Mouse (Mus musculus) cerebellum, postnatal 10 days (tissue): ENCODE measurements at regions not wholly inside any gene's neighbourhood (a gene's known extent, or its start where the extent isn't known, plus 50 kb on each side); places are given as distances from the start of the nearest gene placed in this dataset.
A peak's percentile ranks its signal among the peaks of the same experiment; 100 is the strongest.

Experiments
- DNase-seq, 2 experiments: peaks; one replicate each; pipeline ENCODE4 v3.0.0; 2021; ENCODE audit warnings: mixed read lengths in 2 of 2

DNA sequence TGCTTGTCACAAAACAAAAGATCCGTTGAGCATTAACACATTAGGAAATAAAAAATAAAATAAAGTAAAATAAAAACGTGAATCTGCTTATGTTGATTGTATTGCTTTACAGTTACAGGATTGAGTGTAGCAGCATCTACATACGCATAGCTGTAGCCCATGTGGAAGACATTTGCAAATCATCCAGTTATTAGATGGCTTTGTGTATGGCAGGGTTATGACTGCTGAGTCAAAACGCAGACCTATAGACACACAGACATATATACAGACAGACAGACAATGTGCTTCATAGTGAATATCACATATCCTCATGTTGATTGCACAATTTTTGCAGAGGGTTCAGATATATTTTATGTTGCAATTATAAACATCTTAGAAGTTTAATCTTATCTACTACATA lies 64.5 kb downstream of the Gm11146 start:
- DNase-seq: no peak

DNA sequence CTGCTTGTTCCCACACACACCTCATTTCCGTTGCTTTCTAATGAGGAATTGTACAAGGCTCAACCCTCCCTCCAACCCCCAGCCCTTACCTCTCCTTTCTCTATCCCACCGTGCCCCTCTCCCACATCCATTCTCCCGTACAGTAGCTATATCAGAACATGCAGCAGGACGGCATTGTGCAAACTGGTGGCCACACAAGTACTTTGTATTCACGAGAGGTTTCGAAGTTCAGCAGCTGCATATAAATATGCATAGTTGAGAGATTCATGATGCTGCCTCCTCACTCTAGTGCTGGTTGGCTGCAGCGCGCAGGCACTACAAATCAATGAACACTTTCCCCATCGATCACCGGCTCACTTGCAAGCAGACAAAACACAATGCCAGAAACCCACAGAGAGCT lies 65.1 kb downstream of the Gm11146 start:
- DNase-seq: peak; percentile 59 to 60

DNA sequence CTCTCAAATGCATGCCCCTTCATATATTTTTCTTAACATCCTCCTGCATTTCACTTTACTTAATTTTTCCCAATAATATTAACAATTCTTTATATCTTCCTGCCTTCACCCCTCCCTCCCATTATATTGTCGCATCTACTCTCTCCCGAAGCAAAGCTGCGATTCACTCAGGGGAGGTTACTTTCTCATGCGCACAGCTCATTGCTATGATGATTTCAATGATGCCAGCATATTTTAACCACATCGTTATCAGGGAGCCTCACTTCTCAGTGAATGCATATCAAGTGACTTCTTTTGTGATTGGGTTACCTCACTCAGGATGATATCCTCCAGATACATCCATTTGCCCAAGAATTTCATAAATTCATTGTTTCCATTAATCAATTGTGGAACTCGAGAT lies 65.6 kb downstream of the Gm11146 start:
- DNase-seq: peak; percentile 25 to 37

DNA sequence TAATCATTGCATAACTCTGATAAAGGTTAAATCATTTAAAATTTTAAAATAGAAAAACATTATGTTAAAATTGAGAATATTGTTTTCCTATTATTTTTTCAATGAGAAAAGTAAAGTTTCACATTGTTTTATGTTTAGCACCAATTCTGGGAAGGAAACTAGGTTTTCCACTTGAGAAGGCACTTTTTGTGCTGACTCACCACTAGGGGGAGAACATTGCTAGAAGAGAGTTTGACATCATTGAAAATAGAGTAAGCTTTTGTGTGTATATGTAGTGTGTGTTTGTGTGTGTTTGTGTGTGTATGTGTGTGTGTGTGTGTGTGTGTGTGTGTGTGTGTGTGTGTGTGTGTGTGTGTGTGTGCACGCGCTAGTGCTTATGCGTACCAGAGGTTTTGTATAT lies 66.9 kb downstream of the Gm11146 start:
- DNase-seq: peak; percentile 55 to 78

DNA sequence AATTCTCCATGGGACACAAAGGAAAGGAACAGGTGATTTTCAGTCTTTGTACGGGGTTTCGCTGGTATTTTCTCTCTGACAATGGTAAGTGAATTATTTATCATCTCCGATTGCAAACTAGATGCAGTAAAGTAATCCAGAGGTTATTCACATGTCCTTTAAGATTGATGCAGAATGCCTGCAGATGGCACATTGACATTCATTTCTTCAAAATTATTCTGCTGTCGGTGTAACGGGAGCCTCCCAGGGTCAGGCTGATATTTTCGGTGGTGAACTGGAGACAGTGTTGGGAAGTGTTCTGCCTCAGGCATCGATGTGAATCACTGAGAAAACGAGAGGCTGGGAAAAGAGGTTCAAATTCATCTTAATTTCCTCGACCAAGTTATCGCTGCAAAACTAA lies 70.3 kb downstream of the Gm11146 start:
- DNase-seq: no peak

DNA sequence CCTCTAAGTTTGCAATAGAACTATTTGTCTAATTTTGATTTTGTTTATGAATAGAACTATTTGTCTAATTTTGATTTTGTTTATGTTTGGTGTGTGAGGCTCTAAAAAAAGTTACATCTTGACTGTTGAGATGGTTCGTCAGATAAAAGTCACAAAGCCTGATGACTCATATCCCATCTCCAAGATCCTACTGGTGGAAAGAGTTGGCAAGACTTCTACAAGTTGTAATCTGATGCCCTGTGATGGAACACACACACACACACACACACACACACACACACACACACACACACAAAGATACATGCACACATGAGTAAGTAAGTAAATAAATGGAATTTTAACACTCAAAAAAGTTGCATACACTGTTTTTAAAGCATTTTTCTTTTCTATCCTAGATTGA lies 73.9 kb downstream of the Gm11146 start:
- no peak for DNase-seq

DNA sequence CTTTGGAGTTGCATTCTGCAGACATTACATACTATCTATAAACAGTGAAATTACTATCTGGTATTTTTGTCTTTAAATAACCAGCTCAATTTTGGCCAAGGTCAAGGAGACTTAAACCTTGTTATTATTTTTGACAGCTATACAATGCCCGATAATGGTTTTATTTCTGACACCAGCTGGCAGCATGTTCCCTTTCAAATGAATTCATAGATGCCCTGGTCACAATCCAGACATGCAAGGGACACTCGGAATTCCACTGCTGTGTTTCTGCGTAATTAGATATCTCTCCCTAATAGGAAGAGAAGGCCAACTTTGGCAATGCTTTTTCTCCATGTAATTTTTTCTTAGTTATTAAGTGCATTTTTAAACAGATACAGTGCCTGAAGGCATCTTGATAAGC lies 87.3 kb downstream of the Gm11146 start:
- DNase-seq: peak; percentile 52 to 64

DNA sequence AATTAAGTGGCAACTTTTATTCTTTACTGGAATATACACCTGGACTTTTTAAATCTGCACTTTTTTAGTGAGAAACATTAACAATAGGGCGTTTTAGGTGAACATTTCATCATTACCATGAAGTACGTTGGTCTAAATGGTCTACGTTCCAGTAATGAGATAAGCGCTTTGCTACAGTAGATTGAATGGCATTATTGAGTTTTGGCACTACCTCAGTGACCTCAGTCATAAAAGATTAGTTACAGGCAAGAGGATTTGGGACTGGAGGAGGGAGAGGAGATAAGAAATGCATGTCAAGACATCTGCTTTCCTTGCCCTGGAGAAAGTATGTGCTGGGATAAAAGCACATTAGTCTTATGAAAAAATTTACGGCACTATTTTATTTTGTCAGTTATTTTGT lies 98.3 kb downstream of the Gm11146 start:
- peak; percentile 16 to 35 for DNase-seq

DNA sequence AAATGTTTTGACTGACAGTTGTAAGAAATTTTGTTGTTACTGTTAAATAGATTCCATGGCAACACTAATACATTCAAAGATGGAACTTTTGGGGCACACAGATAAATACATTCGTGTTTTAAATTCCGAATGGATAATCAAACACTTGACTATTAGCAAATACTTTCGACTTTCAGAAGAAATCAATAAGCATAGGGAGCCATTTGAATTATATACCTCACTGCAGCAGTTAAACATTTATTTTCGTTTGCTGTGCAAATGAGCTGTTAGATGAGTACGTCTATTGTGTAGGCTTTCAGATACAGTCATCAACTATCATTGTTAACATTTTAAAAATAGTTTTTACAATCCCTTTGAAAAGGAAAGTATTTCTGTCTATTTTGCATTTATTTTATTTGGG lies 99.0 kb downstream of the Gm11146 start:
- no peak for DNase-seq

DNA sequence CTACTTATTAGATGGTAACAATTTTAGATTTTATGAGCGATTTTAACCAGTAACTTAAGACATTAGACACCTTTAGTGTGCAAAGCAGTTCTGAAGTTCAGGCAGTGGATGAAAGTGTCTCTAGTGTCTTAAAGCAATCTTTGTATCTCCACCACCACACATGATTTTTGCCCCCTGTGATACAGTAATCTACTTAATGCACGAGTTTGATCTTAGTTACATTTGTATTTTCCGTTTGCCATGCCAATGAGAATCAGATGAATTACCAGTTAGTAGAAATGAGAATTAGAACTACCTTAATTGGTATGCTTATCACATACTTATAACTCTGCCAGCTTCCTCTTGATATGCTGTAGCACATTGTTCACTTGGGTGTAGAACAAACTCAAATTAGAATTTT lies 99.9 kb downstream of the Gm11146 start:
- no peak for DNase-seq

DNA sequence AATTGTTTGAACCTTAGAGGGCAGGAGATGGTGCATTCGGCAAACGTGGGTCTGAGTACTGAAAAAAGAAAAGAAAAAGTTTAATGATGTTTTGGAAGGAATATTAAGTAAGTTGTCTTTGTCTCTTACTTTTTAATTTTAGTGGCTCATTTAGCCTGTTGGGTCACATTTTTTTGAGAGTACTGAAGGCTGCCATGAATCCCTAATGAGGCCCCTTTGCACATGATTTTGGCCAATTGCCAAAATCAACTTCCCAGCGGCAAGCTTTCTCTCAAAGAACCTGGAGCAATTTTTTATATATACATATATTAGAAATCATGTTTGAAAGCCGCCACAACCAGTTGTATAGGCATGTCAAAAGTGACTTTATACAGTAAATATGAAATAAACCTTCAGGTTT lies 100.9 kb downstream of the Gm11146 start:
- peak; percentile 33 to 46 for DNase-seq

DNA sequence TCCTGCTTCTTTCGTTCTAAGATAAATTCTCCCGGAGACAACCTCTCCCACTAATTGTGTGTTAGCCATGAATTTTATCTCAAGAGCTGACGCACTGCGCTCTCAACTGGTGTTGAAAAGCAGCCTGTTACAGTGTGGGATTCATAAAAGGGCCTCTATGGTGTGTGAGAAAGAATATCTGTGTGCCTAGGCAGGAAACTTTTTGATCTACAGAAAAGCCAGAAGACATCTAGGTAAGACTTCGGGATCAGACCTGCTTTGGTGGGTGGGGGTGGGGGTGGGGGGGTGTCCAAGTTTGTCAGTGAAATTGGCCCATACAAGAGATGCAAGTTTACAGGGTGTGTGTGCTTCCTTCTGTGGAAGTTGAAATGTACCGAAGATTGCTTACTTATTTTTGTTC lies 101.5 kb downstream of the Gm11146 start:
- DNase-seq: peak in 1 of 2 experiments; percentile 15

DNA sequence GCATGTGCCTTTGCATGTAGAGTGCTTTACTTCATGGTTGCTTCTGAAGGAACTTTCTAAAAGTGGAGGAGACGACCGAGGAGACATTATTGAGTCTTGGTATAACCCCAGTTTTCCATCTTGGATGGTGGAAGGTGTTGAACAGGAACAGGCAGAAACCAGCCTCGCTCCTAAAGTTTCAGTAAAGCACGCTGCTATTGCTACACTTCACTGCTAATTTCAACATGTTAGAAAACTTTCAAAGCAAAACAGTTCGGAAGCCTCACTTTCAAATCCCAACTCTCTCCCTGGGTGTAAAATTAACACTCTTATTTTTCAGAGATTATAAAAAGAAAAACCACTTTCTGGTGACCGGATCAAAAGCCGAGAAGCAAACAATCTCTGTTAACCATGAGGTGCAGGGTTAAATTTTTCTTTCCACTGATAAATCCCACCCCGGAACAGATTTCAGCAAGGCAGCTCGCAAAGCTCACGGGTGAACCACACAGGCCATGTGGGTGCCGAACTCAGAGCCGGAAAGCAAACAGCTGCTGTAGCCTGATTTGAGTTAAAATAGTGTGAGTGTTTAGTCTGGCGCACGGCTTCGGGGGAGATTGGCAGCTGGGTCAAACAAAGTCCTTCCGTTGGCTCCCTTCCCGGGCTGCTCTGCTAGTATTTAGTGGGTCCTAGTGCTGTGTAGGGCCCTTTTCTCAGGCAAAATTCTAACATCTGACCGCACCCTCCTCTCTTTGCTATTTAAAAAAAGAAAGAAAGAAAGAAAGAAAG lies 102.2 kb downstream of the Gm11146 start:
- DNase-seq: peak; percentile 90 to 93

DNA sequence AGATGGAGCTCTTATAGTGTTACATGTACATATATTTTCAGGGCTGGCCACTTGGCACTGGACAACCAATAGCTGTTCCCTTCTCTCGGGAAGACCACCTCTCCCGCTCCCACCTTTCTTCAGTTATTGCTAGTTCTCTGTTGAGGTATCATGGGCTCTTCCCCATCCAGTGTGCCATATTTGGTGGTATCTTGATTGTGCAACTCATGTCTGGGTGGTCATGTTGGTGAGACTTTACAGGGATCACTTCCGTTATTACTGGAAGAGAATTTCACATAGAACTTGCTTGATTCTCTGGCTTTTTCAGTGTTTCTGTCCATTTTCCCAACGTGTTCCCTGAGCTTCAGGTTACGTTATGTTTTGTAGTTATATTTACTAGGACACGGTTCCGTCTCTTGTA lies 106.6 kb downstream of the Gm11146 start:
- no peak for DNase-seq

DNA sequence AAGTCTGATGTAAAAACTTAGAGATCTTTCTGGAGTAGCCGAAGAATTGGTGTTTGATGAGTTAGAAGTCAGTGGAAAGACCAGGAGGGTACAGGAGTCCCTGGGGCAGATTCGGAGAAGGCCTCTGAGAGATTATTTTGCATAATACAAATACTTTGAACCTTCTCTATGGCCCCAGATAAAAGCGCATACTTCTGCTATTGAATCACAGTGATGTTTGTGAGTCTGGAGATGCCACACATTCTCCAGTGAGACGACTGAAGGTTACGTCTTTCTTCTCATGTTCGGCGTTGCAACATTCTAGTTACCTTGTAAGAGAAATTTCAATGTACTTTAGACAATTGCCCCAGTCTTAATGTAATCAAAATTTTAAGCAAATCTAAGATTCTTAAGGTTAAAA lies 107.9 kb downstream of the Gm11146 start:
- DNase-seq: no peak

DNA sequence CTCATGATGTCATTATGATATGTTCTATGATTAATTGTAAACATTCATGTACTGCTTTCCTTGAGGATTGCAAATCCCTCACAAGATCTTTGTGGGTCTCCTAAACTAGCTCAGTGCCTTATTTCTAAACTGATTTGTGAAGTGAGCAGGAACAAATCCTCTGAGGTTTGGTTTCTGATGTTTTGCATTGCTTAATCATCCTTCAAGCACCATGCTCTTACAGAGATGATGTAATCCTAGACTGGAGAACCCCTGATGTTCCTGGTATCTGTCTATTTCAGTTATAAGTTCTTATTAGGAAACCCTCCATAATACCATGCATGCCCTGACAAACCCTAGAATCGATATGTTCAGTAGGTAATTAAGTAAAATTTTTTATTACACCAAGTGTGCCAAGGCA lies 113.7 kb downstream of the Gm11146 start:
- no peak for DNase-seq

DNA sequence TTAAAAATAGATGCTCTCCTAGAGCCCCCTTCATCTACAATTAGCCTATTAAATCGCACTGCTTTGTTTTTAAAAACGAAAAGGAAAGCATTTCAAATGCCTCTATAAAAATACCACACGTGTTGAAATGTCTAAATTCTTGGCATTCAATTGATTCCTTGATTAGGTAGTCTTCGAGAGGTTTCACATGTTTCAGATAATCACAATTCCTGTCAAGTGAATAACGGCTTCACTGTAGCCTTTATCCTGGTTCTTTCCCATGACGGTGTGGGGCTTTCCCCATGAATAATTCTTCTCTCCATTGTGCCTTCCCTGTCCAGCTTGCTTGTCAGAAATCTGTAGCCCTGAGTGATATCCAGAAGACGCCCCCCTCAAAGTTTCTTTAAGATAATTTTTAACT lies 122.1 kb downstream of the Gm11146 start:
- DNase-seq: no peak

DNA sequence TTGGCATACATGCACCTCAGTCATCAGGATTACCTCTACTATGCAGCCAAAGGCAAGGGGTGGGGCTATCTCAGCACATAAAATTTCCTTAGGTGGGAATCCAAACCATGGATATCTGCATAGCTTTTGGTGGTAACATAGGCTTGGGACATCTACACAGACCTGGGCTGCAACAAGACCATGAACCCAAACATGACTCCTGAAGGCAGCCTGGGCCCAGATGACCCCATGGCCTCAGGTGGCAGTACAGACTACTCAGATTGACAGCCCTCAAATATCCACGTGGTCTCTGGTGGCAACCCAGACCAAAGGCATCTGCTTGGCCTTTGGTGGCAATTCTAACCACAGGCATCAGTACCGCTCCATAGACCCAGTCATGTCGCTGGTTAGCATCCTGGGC lies 130.0 kb downstream of the Gm11146 start:
- DNase-seq: no peak

DNA sequence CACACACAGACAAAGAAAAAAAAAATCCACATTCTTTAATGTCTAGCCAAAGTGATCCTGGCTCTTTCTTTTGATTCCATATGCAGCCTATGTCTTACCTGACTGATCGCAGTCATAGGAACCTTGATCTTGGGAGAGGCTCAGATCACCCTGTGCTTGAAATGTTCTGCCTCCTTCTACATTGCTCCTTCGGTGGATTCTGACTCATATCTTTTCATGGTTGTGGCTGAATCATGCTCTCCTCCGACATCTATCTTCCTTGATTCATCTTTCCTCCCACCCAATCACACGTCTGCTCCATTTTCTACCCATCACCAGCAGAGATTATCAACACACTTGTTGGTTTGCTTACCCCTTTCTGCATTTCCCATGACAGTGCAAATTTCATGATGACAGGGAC lies 132.0 kb downstream of the Gm11146 start:
- no peak for DNase-seq

DNA sequence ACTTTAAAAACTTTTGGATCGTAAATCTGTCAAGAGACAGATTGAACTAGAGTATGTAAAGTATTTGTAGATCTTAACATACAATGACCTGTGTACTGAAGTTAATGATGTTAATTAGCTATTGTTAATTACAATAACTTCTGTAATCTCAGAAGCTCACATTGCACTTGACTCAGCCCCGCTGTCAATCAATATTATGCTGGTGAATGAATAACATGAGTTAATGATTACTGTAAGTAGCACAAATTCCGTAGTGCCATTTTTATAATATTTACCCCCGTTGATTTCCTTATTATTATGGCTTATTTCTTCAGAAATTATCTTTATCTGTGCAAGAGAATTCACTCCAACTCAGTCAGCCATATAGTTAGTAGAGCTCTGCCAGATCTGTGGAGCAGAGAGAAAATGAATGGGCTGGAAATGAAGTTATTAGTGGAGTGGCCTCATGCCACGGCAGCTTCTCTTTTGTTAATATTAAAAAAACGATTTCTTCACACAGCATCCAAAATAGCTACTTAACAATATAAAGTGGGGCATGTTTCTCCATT lies 132.5 kb downstream of the Gm11146 start:
- DNase-seq: no peak

DNA sequence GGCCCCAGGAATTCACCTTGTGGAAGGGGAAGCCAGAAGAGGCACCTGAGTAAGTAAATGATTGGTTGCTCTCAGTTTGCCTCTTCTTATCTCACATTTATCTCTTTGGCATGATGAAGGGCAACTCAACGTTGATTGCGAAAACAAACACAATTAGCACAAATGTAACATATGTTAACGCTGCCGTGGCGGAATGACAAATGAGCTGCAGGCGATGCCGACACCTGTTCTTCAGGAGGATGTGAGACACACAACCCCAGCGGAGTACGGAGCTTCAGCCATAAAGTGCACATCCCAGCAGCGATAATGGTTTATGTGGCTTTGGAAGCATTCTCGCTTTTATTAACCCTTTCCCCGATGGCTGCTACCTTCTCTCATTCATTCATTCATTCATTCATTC lies 134.7 kb downstream of the Gm11146 start:
- DNase-seq: peak in 1 of 2 experiments; percentile 7

DNA sequence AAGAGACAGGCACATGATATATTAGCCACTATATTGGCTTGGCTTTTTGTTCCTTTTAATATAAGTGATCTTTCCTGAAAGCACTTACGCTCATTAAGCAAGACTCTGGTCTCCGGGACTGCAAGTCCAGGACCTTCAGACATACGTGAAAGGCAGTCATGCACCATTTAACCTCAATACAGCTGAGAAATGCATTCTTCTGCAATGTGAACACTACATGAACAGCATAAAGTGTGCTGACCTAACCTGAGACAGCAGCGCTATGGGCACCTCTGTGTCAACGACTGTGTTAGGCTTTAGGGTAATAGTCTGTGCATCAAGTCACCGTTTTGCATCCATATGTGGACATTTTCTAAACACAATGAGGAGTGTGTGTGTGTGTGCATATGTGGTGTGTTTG lies 137.3 kb downstream of the Gm11146 start:
- DNase-seq: no peak

DNA sequence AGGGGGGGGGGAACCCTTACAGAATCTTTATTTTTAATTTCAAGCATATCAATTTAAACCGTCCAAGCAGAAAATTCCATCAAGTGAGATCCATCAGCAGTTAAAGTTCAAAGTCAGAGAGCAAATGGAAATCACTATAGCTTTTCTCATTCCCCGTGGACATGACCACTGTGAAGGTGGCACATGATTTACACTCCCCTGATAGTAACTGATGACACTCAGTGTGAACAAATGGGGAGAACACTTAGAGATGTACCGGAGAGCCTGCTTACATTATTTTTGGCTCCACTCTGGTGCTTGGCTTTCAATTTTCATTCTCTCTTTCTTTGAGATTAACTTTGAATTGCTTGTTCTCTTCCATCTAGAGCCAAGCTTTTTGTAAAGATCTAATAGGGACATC lies 140.0 kb downstream of the Gm11146 start:
- DNase-seq: no peak

DNA sequence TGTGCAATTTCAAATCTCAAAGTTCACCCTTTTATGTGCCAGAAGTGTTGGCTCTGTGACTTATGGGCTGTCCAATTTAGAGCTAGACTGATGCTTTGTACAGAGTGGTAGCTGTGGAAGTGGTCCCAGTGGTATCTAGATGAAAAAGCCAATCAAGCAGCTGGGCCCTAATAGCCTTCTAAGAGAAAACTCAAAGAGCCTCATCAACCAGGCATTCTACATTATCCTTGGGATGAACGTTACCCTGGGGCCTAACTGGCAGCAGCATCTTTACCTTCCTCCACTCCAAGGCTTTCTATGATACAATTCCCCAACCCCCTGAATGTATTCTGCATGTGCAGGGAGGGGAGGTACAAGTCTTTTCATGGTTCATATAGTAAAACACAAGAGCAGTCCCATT lies 140.4 kb downstream of the Gm11146 start:
- DNase-seq: no peak

DNA sequence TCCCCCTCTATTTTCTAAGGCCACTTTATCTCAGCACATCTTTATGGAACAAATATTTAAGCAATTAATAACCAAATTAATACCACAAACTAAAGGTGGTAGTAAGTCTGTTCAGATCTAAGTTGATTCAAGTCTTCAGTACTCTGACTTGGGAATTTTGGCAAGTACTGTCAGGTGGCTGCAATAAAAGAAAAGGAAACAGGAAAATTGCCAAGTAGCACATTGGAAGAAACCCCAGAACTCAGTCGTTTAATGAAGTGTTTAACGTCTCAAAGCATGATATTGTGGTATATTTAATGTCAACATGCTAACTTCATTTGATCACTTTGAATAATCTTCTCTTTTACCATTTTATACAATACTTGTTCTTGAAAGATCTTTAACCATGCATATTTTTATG lies 142.2 kb downstream of the Gm11146 start:
- no peak for DNase-seq
